Mouse (Mus musculus): ENCODE measurements around the gene Abcc1. TPM values are rescaled to one million over a fixed set of nuclear protein-coding genes. Genes with fewer than 3 reads are reported as not detected.

The Abcc1 gene
- polyA plus RNA-seq, 1 experiment from 2014 or later: 5.2 TPM

- Histone ChIP-seq H3K4me2 (ENCODE audit: low read length) (no peak overlapping the region), H3K9ac (ENCODE audit: low read length) (no peak overlapping the region), H3K4me3 (ENCODE audit: low read depth, low read length) (no peak overlapping the region), H3K36me3 (ENCODE audit: control insufficient read depth, insufficient read depth, low read length) (peaks cover 5% of the 10 kb centered on the region; the same call in 1 of the 2 replicates), H3K27me3 (replicated peaks; ENCODE audit: control insufficient read depth, insufficient read depth, low read length) (no peaks in the 10 kb centered on the region), H3K27ac (ENCODE audit: low read depth, low read length) (no peak overlapping the region), H3K9me3 (replicated peaks; ENCODE audit: control insufficient read depth, low read length) (no peaks in the 10 kb centered on the region), H3K4me1 (ENCODE audit: control insufficient read depth, insufficient read depth, low read length) (no peaks in the 10 kb centered on the region)
- WGBS: 91% methylated on average over 6 of the region's 6 CpGs
- DNase-seq (ENCODE audit: low spot score): no peak
- no peak for ATAC-seq
Observed at GRCm38 (mm10) chr16:14439081-14439480, 77.7 kb downstream of the Abcc1 start.

GRCm38 (mm10) chr16:14439801-14440614, 78.7 kb downstream of the Abcc1 start:
- Histone ChIP-seq H3K9ac (ENCODE audit: low read length) (no peak overlapping the region), H3K36me3 (ENCODE audit: control insufficient read depth, insufficient read depth, low read length) (peaks cover 5% of the 10 kb centered on the region; the same call in 1 of the 2 replicates), H3K9me3 (replicated peaks; ENCODE audit: control insufficient read depth, low read length) (no peaks in the 10 kb centered on the region), H3K4me1 (ENCODE audit: control insufficient read depth, insufficient read depth, low read length) (no peaks in the 10 kb centered on the region), H3K4me3 (ENCODE audit: low read depth, low read length) (no peak overlapping the region), H3K27me3 (replicated peaks; ENCODE audit: control insufficient read depth, insufficient read depth, low read length) (no peaks in the 10 kb centered on the region), H3K27ac (ENCODE audit: low read depth, low read length) (no peak overlapping the region), H3K4me2 (ENCODE audit: low read length) (no peak overlapping the region)
- DNase-seq (ENCODE audit: low spot score): no peak
- ATAC-seq: no peak
- WGBS: 81% methylated on average over 2 of the region's 2 CpGs

- no peaks in the 10 kb centered on the region for H3K4me1 ChIP-seq (ENCODE audit: control insufficient read depth, insufficient read depth, low read length)
- 0 out of 2 replicates have a peak, but pooled peaks cover 2% of the 10 kb centered on the region for H3K36me3 ChIP-seq (ENCODE audit: control insufficient read depth, insufficient read depth, low read length)
- H3K9me3 ChIP-seq (replicated peaks; ENCODE audit: control insufficient read depth, low read length): no peaks in the 10 kb centered on the region
- no peaks in the 10 kb centered on the region for H3K27me3 ChIP-seq (replicated peaks; ENCODE audit: control insufficient read depth, insufficient read depth, low read length)
- 80% methylated on average over 6 of the region's 6 CpGs for WGBS
- DNase-seq (ENCODE audit: low spot score): no peak
- no peak overlapping the region for H3K4me3 ChIP-seq (ENCODE audit: low read depth, low read length)
- H3K4me2 ChIP-seq (ENCODE audit: low read length): no peak overlapping the region
- no peak for ATAC-seq
- no peak overlapping the region for H3K9ac ChIP-seq (ENCODE audit: low read length)
- H3K27ac ChIP-seq (ENCODE audit: low read depth, low read length): no peak overlapping the region
Observed at GRCm38 (mm10) chr16:14444059-14444855, 82.9 kb downstream of the Abcc1 start.

GRCm38 (mm10) chr16:14445197-14445596, 83.8 kb downstream of the Abcc1 start:
- no peak overlapping the region for H3K4me2 ChIP-seq (ENCODE audit: low read length)
- H3K27me3 ChIP-seq (replicated peaks; ENCODE audit: control insufficient read depth, insufficient read depth, low read length): no peaks in the 10 kb centered on the region
- DNase-seq (ENCODE audit: low spot score) (no peak), ATAC-seq (no peak)
- no peak overlapping the region for H3K4me3 ChIP-seq (ENCODE audit: low read depth, low read length)
- 90% methylated on average over 6 of the region's 6 CpGs for WGBS
- H3K9ac ChIP-seq (ENCODE audit: low read length): no peak overlapping the region
- H3K36me3 ChIP-seq (ENCODE audit: control insufficient read depth, insufficient read depth, low read length): 0 out of 2 replicates have a peak, but pooled peaks cover 2% of the 10 kb centered on the region
- no peak overlapping the region for H3K27ac ChIP-seq (ENCODE audit: low read depth, low read length)
- H3K4me1 ChIP-seq (ENCODE audit: control insufficient read depth, insufficient read depth, low read length): no peaks in the 10 kb centered on the region
- H3K9me3 ChIP-seq (replicated peaks; ENCODE audit: control insufficient read depth, low read length): no peaks in the 10 kb centered on the region

- Histone ChIP-seq H3K4me1 (ENCODE audit: control insufficient read depth, insufficient read depth, low read length) (no peaks in the 10 kb centered on the region), H3K27me3 (replicated peaks; ENCODE audit: control insufficient read depth, insufficient read depth, low read length) (no peaks in the 10 kb centered on the region), H3K36me3 (ENCODE audit: control insufficient read depth, insufficient read depth, low read length) (0 out of 2 replicates have a peak, but pooled peaks cover 2% of the 10 kb centered on the region), H3K4me3 (ENCODE audit: low read depth, low read length) (no peak overlapping the region), H3K9me3 (replicated peaks; ENCODE audit: control insufficient read depth, low read length) (no peaks in the 10 kb centered on the region), H3K9ac (ENCODE audit: low read length) (no peak overlapping the region), H3K4me2 (ENCODE audit: low read length) (no peak overlapping the region), H3K27ac (ENCODE audit: low read depth, low read length) (no peak overlapping the region)
- DNase-seq (ENCODE audit: low spot score) (no peak), ATAC-seq (no peak)
- 86% methylated on average over 4 of the region's 4 CpGs for WGBS
Observed at GRCm38 (mm10) chr16:14447366-14447765, 86.0 kb downstream of the Abcc1 start.

GRCm38 (mm10) chr16:14448307-14448706, 86.9 kb downstream of the Abcc1 start:
- Histone ChIP-seq H3K4me3 (ENCODE audit: low read depth, low read length) (no peak overlapping the region), H3K9ac (ENCODE audit: low read length) (no peak overlapping the region), H3K27me3 (replicated peaks; ENCODE audit: control insufficient read depth, insufficient read depth, low read length) (no peaks in the 10 kb centered on the region), H3K36me3 (ENCODE audit: control insufficient read depth, insufficient read depth, low read length) (0 out of 2 replicates have a peak, but pooled peaks cover under 1% of the 10 kb centered on the region), H3K4me1 (ENCODE audit: control insufficient read depth, insufficient read depth, low read length) (no peaks in the 10 kb centered on the region), H3K27ac (ENCODE audit: low read depth, low read length) (no peak overlapping the region), H3K9me3 (replicated peaks; ENCODE audit: control insufficient read depth, low read length) (no peaks in the 10 kb centered on the region), H3K4me2 (ENCODE audit: low read length) (no peak overlapping the region)
- WGBS: 97% methylated on average over 8 of the region's 8 CpGs
- no peak for ATAC-seq
- DNase-seq (ENCODE audit: low spot score): no peak

GRCm38 (mm10) chr16:14449861-14450260, 88.5 kb downstream of the Abcc1 start:
- no peak for ATAC-seq
- Histone ChIP-seq H3K4me2 (ENCODE audit: low read length) (no peak overlapping the region), H3K4me1 (ENCODE audit: control insufficient read depth, insufficient read depth, low read length) (no peaks in the 10 kb centered on the region), H3K9ac (ENCODE audit: low read length) (no peak overlapping the region), H3K9me3 (replicated peaks; ENCODE audit: control insufficient read depth, low read length) (no peaks in the 10 kb centered on the region), H3K4me3 (ENCODE audit: low read depth, low read length) (no peak overlapping the region), H3K27ac (ENCODE audit: low read depth, low read length) (no peak overlapping the region), H3K36me3 (ENCODE audit: control insufficient read depth, insufficient read depth, low read length) (no peaks in the 10 kb centered on the region), H3K27me3 (replicated peaks; ENCODE audit: control insufficient read depth, insufficient read depth, low read length) (no peaks in the 10 kb centered on the region)
- no peak for DNase-seq (ENCODE audit: low spot score)
- 94% methylated on average over 4 of the region's 4 CpGs for WGBS

- DNase-seq (ENCODE audit: low spot score) (peak; percentile 10), ATAC-seq (peak; percentile 44; the same call in 1 of the 2 replicates)
- no peaks in the 10 kb centered on the region for H3K4me1 ChIP-seq (ENCODE audit: control insufficient read depth, insufficient read depth, low read length)
- H3K27ac ChIP-seq (ENCODE audit: low read depth, low read length): no peak overlapping the region
- no peak overlapping the region for H3K4me2 ChIP-seq (ENCODE audit: low read length)
- no peaks in the 10 kb centered on the region for H3K27me3 ChIP-seq (replicated peaks; ENCODE audit: control insufficient read depth, insufficient read depth, low read length)
- WGBS: 71% methylated on average over 5 of the region's 5 CpGs
- H3K4me3 ChIP-seq (ENCODE audit: low read depth, low read length): no peak overlapping the region
- no peaks in the 10 kb centered on the region for H3K9me3 ChIP-seq (replicated peaks; ENCODE audit: control insufficient read depth, low read length)
- H3K9ac ChIP-seq (ENCODE audit: low read length): no peak overlapping the region
- H3K36me3 ChIP-seq (ENCODE audit: control insufficient read depth, insufficient read depth, low read length): no peaks in the 10 kb centered on the region
Observed at GRCm38 (mm10) chr16:14451374-14452046, 90.2 kb downstream of the Abcc1 start.

All from forebrain, embryonic 14.5 days (tissue).